In the genomic region with DNA sequence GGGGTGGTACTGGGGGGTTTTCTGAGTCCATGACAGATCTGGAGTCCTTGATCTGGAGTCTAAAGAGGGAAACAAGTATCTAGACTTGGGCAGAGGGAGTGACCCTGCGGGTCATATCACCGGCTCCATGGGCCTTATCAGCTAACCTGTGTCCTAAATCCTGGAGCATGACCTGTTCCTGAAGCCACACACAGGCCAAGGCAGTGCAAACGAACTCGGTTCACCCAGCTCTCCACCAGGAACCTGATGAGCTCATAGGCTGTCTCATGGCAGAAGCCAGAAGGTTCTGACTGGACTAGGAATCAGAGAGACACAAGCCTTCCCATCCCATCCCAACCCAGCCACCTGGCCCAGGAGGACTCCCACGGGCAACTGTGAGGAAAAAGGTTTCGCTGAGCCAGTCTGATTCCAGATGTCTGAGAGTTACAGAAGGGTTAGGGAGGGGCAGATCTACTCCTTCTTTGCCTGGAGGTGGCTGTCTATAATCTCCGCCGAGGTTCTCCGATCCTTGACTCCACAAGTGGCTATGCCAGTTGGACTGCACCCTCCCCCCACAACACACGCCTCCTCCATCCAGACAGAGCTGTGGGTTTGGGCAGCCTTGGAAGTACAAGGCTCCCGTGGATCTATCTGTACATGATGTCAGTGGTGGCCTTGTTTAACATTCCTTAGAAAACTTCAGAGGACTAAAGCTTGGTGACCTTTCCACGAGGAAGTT, we compare ENCODE assay signal across 27 mouse cellular contexts. TPM values are rescaled to one million over a fixed set of nuclear protein-coding genes. Genes with fewer than 3 reads are reported as not detected.
DNase-seq lines count a peak whose midpoint lies in the region; ATAC-seq and TF ChIP-seq lines count a peak whose summit lies in the region.
"Had no signal": no experiment of that assay in that cellular context is flagged by ENCODE, and none has a peak within 500 bp of the region (broad histone marks: within the 10 kb centered on the region; RNA-seq: fewer than 3 reads in every experiment).

No protein-coding gene starts in this region.

- H3K27me3 ChIP-seq in lung, embryonic 14.5 days (ENCODE audit: insufficient read depth, low read length) = no peaks in the 10 kb centered on the region
- no peaks in the 10 kb centered on the region for H3K27me3 ChIP-seq in lung, postnatal 0 days (replicated peaks; ENCODE audit: insufficient read depth, low read length)
- no peaks in the 10 kb centered on the region for H3K27me3 ChIP-seq in heart, adult 2 months (ENCODE audit: control insufficient read depth, insufficient read depth, low read length)
- H3K27me3 ChIP-seq: forebrain, embryonic 13.5 days; heart, embryonic 12.5 days; hindbrain, embryonic 13.5 days; liver, embryonic 13.5 days had no signal

- no peak overlapping the region for H3K27ac ChIP-seq in lung, embryonic 14.5 days (ENCODE audit: low read depth)
- peak overlapping the region; percentile 43; the same call in 1 of the 2 replicates for H3K27ac ChIP-seq in lung, postnatal 0 days (ENCODE audit: low read length)
- H3K27ac ChIP-seq in heart, adult 2 months = no peak overlapping the region
- H3K27ac ChIP-seq: forebrain, embryonic 13.5 days; hindbrain, embryonic 13.5 days; left cerebral cortex, adult 2 months; liver, embryonic 13.5 days had no signal

- 0 out of 2 replicates have a peak, but pooled peaks have one; percentile 33 for ATAC-seq in lung, embryonic 14.5 days (ENCODE audit: insufficient read depth)
- peak; percentile 66 for ATAC-seq in lung, postnatal 0 days
- ATAC-seq: activated CD4-positive, CD25-positive, alpha-beta regulatory T cell, adult 4 months; CD4-positive, CD25-positive, alpha-beta regulatory T cell, adult 4 months; forebrain, embryonic 13.5 days; inflammation-experienced regulatory T-cells, adult 6 months had no signal

- DNase-seq in adrenal gland, adult 2 months = peak; percentile 89
- no peak for DNase-seq in adrenal gland, adult 18-20 months (ENCODE audit: low spot score in 2 of 2)
- no peak for DNase-seq in lung, embryonic 14.5 days
- no peak for DNase-seq in lung, postnatal 14 days
- DNase-seq in lung, postnatal 0 days (ENCODE audit: low spot score) = peak; percentile 64
- DNase-seq in thymus, postnatal 25 days = no peak
- DNase-seq in heart, adult 2 months = no peak
- DNase-seq: cerebellum, adult 11-12 months; cerebellum, postnatal 25 days; embryo, embryonic 11 days; heart, postnatal 14 days; kidney, adult 9 months; kidney, postnatal 25 days; layer of hippocampus, adult 9-11 months; left cerebral cortex, postnatal 4 days; liver, embryonic 13.5 days; midbrain, embryonic 14.5 days; right cerebral cortex, postnatal 14 days had no signal

- H3K9ac ChIP-seq in lung, embryonic 14.5 days = no peak overlapping the region
- H3K9ac ChIP-seq in lung, postnatal 0 days (replicated peaks; ENCODE audit: low read depth) = no peak overlapping the region
- no peak overlapping the region for H3K9ac ChIP-seq in heart, adult 2 months (ENCODE audit: low read depth, low read length)
- H3K9ac ChIP-seq: forebrain, embryonic 13.5 days; heart, embryonic 12.5 days; hindbrain, embryonic 13.5 days; liver, embryonic 13.5 days had no signal

- no peaks in the 10 kb centered on the region for H3K79me2 ChIP-seq in heart, adult 2 months (replicated peaks; ENCODE audit: control insufficient read depth, insufficient read depth, low read length)

- no peaks in the 10 kb centered on the region for H3K9me3 ChIP-seq in lung, embryonic 14.5 days (ENCODE audit: low read depth, low read length)
- H3K9me3 ChIP-seq in lung, postnatal 0 days (ENCODE audit: low read length) = no peaks in the 10 kb centered on the region
- H3K9me3 ChIP-seq: forebrain, embryonic 13.5 days; heart, embryonic 12.5 days; hindbrain, embryonic 13.5 days; liver, embryonic 13.5 days; megakaryocyte, embryonic 14.5 days had no signal

- H3K4me2 ChIP-seq in lung, embryonic 14.5 days = no peak overlapping the region
- H3K4me2 ChIP-seq in lung, postnatal 0 days (replicated peaks; ENCODE audit: low read depth, low read length) = no peak overlapping the region
- H3K4me2 ChIP-seq: forebrain, embryonic 13.5 days; heart, embryonic 12.5 days; hindbrain, embryonic 13.5 days; liver, embryonic 13.5 days had no signal

- TF ChIP-seq CTCF in lung, embryonic 14.5 days (IDR thresholded peaks at IDR 0.05; ENCODE audit: low read depth) = no peak
- no peak for TF ChIP-seq CTCF in lung, postnatal 0 days (IDR thresholded peaks at IDR 0.05)
- TF ChIP-seq CTCF in heart, adult 2 months (IDR thresholded peaks at IDR 0.05) = no peak

- TF ChIP-seq POLR2A in heart, adult 2 months (IDR thresholded peaks at IDR 0.05; ENCODE audit: insufficient read depth, low read depth, low read length) = no peak

- no peaks in the 10 kb centered on the region for H3K4me1 ChIP-seq in lung, embryonic 14.5 days (ENCODE audit: insufficient read depth)
- peaks cover 6% of the 10 kb centered on the region; the same call in 1 of the 2 replicates for H3K4me1 ChIP-seq in lung, postnatal 0 days (ENCODE audit: insufficient read depth, low read depth, low read length)
- no peaks in the 10 kb centered on the region for H3K4me1 ChIP-seq in heart, adult 2 months (ENCODE audit: control insufficient read depth, insufficient read depth, low read length)

- TF ChIP-seq EP300 in lung, postnatal 0 days (IDR thresholded peaks at IDR 0.05) = no peak
- TF ChIP-seq EP300 in heart, adult 2 months (IDR thresholded peaks at IDR 0.05; ENCODE audit: insufficient read depth, low read depth, low read length) = no peak

- H3K36me3 ChIP-seq in lung, embryonic 14.5 days (ENCODE audit: insufficient read depth) = no peaks in the 10 kb centered on the region
- no peaks in the 10 kb centered on the region for H3K36me3 ChIP-seq in lung, postnatal 0 days (ENCODE audit: insufficient read depth, low read length)
- H3K36me3 ChIP-seq in heart, adult 2 months (ENCODE audit: control insufficient read depth, insufficient read depth, low read length) = no peaks in the 10 kb centered on the region
- H3K36me3 ChIP-seq: heart, embryonic 12.5 days; hindbrain, embryonic 13.5 days; liver, embryonic 13.5 days had no signal

- no peak overlapping the region for H3K4me3 ChIP-seq in lung, embryonic 14.5 days (ENCODE audit: low read depth, low read length)
- no peak overlapping the region for H3K4me3 ChIP-seq in lung, postnatal 0 days (ENCODE audit: low read depth, low read length)
- no peak overlapping the region for H3K4me3 ChIP-seq in heart, adult 2 months
- H3K4me3 ChIP-seq: forebrain, embryonic 13.5 days; heart, embryonic 12.5 days; hindbrain, embryonic 13.5 days; left cerebral cortex, adult 2 months; liver, embryonic 13.5 days; megakaryocyte, embryonic 14.5 days; myocyte had no signal

- intact Hi-C loops in heart, adult 2 months (cut with DNase I) = no loop called here

- 58% methylated on average over 12 of the region's 12 CpGs for WGBS in lung, embryonic 14.5 days
- 53% methylated on average over 12 of the region's 12 CpGs for WGBS in lung, postnatal 0 days
- 74% methylated on average over 12 of the region's 12 CpGs for WGBS in heart, adult 2 months

RNA-seq across cellular contexts. Expression of a gene that starts 15.3 kb away (rescaled TPM):
- total RNA-seq in adrenal gland, adult 2 months (2021) = 1 to 10 TPM; 3.4 to 5.4 TPM
- 5.4 and 7.1 TPM in 2 replicates for polyA plus RNA-seq in adrenal gland, adult 2 months (2012; rRNA removed)
- 1 to 10 TPM; 3.2 to 4.3 TPM for total RNA-seq in adrenal gland, adult 18-20 months (2021)
- polyA plus RNA-seq in lung, embryonic 14.5 days (2014; fragmentation: Nextera tagmentation; extraction: Ambion mirVana) = 27.1 and 29.5 TPM in 2 replicates
- polyA plus RNA-seq in lung, postnatal 0 days (2015; fragmentation: Nextera tagmentation; extraction: Ambion mirVana) = 9.7 and 9.9 TPM in 2 replicates
- 1 to 10 TPM; 3.2 to 4.0 TPM for total RNA-seq in heart, adult 2 months (2021)
- polyA plus RNA-seq in heart, adult 2 months (2012; rRNA removed) = 5.9 and 6.2 TPM in 2 replicates

RNA-seq across cellular contexts. Expression of a gene that starts 17.1 kb away (rescaled TPM):
- total RNA-seq in adrenal gland, adult 2 months (2021) = 1,000 to 10,000 TPM; 1,496 to 1,691 TPM
- polyA plus RNA-seq in adrenal gland, adult 2 months (2012; rRNA removed) = 1,137 and 1,435 TPM in 2 replicates
- 1,000 to 10,000 TPM; 1,196 to 1,991 TPM for total RNA-seq in adrenal gland, adult 18-20 months (2021)
- 104 and 110 TPM in 2 replicates for polyA plus RNA-seq in lung, embryonic 14.5 days (2014; fragmentation: Nextera tagmentation; extraction: Ambion mirVana)
- 292 and 310 TPM in 2 replicates for polyA plus RNA-seq in lung, postnatal 0 days (2015; fragmentation: Nextera tagmentation; extraction: Ambion mirVana)
- 100 to 1,000 TPM; 438 to 443 TPM for total RNA-seq in heart, adult 2 months (2021)
- polyA plus RNA-seq in heart, adult 2 months (2012; rRNA removed) = 382 and 470 TPM in 2 replicates

RNA-seq across cellular contexts. Expression of a gene that starts 43.1 kb away (rescaled TPM):
- total RNA-seq in adrenal gland, adult 2 months (2021) = 1 to 10 TPM in 1 of 2 experiments, under 1 TPM in 1; 0.84 to 1.4 TPM
- polyA plus RNA-seq in adrenal gland, adult 2 months (2012; rRNA removed) = 2.5 and 2.7 TPM in 2 replicates
- total RNA-seq in adrenal gland, adult 18-20 months (2021) = under 1 TPM; 0.63 to 0.83 TPM
- 0.08 and 0.09 TPM in 2 replicates for polyA plus RNA-seq in lung, embryonic 14.5 days (2014; fragmentation: Nextera tagmentation; extraction: Ambion mirVana)
- polyA plus RNA-seq in lung, postnatal 0 days (2015; fragmentation: Nextera tagmentation; extraction: Ambion mirVana) = 0.12 and 0.15 TPM in 2 replicates
- under 1 TPM; 0.39 to 0.47 TPM for total RNA-seq in heart, adult 2 months (2021)
- 1.1 and 1.9 TPM in 2 replicates for polyA plus RNA-seq in heart, adult 2 months (2012; rRNA removed)
- polyA plus RNA-seq: CD4-positive, CD25-positive, alpha-beta regulatory T cell, adult 4 months; forebrain, embryonic 13.5 days; heart, embryonic 12.5 days; myocyte had no signal

Comparison
In these comparisons a context has a peak if more than half of its experiments do, and no peak if none do; other contexts are left out.
1. DNase-seq: peak in adrenal gland, adult 2 months (single experiment) and lung, postnatal 0 days (single experiment); none in adrenal gland, adult 18-20 months (0 of 2), lung, embryonic 14.5 days (single experiment), lung, postnatal 14 days (single experiment), thymus, postnatal 25 days (single experiment) and heart, adult 2 months (0 of 2).